Mouse (Mus musculus): ENCODE measurements around the gene Clec1a. TPM values are rescaled to one million over a fixed set of nuclear protein-coding genes. Genes with fewer than 3 reads are reported as not detected.

Clec1a gene
- total and polyA plus RNA-seq, 2 experiments: 0.34 to 3.2 TPM

DNA sequence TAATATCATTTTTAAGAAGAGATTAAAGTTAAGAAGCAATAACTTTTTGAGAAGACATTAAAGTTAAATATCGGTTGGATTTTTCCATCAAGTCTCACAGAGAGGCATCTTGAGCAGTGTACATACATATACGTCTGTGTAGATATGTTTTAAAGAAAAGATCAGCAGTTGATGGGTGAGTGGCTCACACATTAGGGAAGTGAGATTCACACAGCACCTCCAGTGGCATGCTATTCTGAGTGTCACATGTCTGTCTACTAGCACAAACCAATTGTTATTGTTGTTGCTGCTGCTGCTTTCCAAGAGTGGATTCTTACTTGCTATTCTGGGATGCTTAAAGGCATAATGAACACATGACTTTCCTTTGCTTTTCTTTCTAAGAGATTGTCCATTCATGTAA, 49.4 kb downstream of the Clec1a start:
- 91% methylated on average over 2 of the region's 2 CpGs for WGBS
- Histone ChIP-seq H3K79me2 (ENCODE audit: control insufficient read depth, insufficient read depth, low read length) (no peaks in the 10 kb centered on the region), H3K27ac (replicated peaks; ENCODE audit: insufficient read depth, low read depth, low read length) (no peak overlapping the region), H3K9ac (ENCODE audit: low read depth, low read length) (no peak overlapping the region), H3K4me1 (ENCODE audit: control insufficient read depth, insufficient read depth, low read length) (no peaks in the 10 kb centered on the region; the same call in 1 of the 2 replicates), H3K36me3 (ENCODE audit: control insufficient read depth, insufficient read depth, low read length) (no peaks in the 10 kb centered on the region), H3K27me3 (ENCODE audit: control insufficient read depth, insufficient read depth, low read length) (no peaks in the 10 kb centered on the region), H3K4me3 (ENCODE audit: insufficient read depth, low read depth, low read length) (no peak overlapping the region)
- DNase-seq (ENCODE audit: extremely low read depth, low read depth, low spot score): no peak
- TF ChIP-seq POLR2A (IDR thresholded peaks at IDR 0.05; ENCODE audit: extremely low read depth, insufficient read depth, low read length) (no peak), CTCF (IDR thresholded peaks at IDR 0.05; ENCODE audit: low read depth, low read length) (no peak)

- H3K36me3 ChIP-seq (ENCODE audit: control insufficient read depth, insufficient read depth, low read length): no peaks in the 10 kb centered on the region
- peak overlapping the region; percentile 17; the same call in 1 of the 2 replicates for H3K4me3 ChIP-seq (ENCODE audit: insufficient read depth, low read depth, low read length)
- peak overlapping the region; percentile 62 for H3K27ac ChIP-seq (replicated peaks; ENCODE audit: insufficient read depth, low read depth, low read length)
- no peaks in the 10 kb centered on the region for H3K27me3 ChIP-seq (ENCODE audit: control insufficient read depth, insufficient read depth, low read length)
- 0 out of 2 replicates have a peak overlapping the region, but pooled peaks have one; percentile 36 for H3K9ac ChIP-seq (ENCODE audit: low read depth, low read length)
- no peak for TF ChIP-seq CTCF (IDR thresholded peaks at IDR 0.05; ENCODE audit: low read depth, low read length)
- no peak for TF ChIP-seq POLR2A (IDR thresholded peaks at IDR 0.05; ENCODE audit: extremely low read depth, insufficient read depth, low read length)
- WGBS: 32% methylated on average over 6 of the region's 6 CpGs
- no peaks in the 10 kb centered on the region for H3K79me2 ChIP-seq (ENCODE audit: control insufficient read depth, insufficient read depth, low read length)
- DNase-seq (ENCODE audit: extremely low read depth, low read depth, low spot score): peak; percentile 51
- no peaks in the 10 kb centered on the region; the same call in 1 of the 2 replicates for H3K4me1 ChIP-seq (ENCODE audit: control insufficient read depth, insufficient read depth, low read length)
These were observed 51.9 kb downstream of the Clec1a start for GRCm38 (mm10) chr6:129399945-129400344.

DNA sequence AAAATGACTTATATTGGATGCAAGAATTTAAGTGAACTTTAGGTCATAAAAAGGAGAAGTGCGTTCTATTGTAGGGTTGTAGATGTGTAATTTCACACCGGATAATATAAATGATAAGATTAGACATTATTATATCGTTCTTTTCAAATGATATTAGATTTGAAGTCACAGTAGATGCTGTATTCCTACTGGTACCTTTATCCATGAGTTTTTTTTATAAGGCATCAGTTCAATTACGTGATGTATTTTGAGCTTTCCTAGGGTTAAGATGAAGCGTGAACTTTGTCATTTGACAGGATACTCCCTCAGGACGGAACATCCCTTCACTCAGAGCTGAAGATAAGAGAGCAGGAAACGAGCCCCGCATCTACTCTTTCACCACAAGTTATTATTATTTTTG, 54.8 kb downstream of the Clec1a start, which contains the start of gene Clec1b:
Gene Clec1b, plus strand, starts transcription at position 301 of the 400 bp plus-strand sequence.
- H3K4me1 ChIP-seq (ENCODE audit: control insufficient read depth, insufficient read depth, low read length): peaks cover 2% of the 10 kb centered on the region; the same call in 1 of the 2 replicates
- H3K27ac ChIP-seq (replicated peaks; ENCODE audit: insufficient read depth, low read depth, low read length): peak within 1 kb of the TSS; percentile 63
- no peaks in the 10 kb centered on the region for H3K27me3 ChIP-seq (ENCODE audit: control insufficient read depth, insufficient read depth, low read length)
- TF ChIP-seq POLR2A (IDR thresholded peaks at IDR 0.05; ENCODE audit: extremely low read depth, insufficient read depth, low read length) (no peak), CTCF (IDR thresholded peaks at IDR 0.05; ENCODE audit: low read depth, low read length) (no peak)
- 75% methylated on average over 8 of the region's 8 CpGs for WGBS
- peak within 1 kb of the TSS; percentile 44 for H3K4me3 ChIP-seq (ENCODE audit: insufficient read depth, low read depth, low read length)
- no peak for DNase-seq (ENCODE audit: extremely low read depth, low read depth, low spot score)
- no peaks in the 10 kb centered on the region for H3K36me3 ChIP-seq (ENCODE audit: control insufficient read depth, insufficient read depth, low read length)
- H3K79me2 ChIP-seq (ENCODE audit: control insufficient read depth, insufficient read depth, low read length): no peaks in the 10 kb centered on the region
- peak within 1 kb of the TSS; percentile 50 for H3K9ac ChIP-seq (ENCODE audit: low read depth, low read length)

DNA sequence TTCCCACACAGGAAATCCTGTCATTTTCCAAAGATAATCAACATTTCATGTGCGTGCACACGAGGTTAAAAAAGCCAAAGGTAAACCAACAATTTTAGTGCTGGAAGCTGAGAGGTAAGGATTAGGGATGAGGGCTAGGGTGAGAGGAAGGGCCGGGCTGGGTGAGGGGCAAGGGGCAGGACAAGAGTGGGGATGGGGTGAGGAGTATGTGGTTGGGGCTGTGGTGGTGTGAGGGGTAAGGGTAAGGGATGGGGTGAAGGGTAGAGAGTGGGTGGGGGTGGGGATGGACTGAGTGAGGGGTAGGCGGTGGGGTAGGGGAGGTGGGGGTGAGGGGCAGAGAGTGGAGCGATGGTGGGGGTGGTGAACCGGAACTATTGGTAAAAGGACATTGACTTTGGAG, 58.1 kb downstream of the Clec1a start:
- H3K79me2 ChIP-seq (ENCODE audit: control insufficient read depth, insufficient read depth, low read length): no peaks in the 10 kb centered on the region
- no peak for TF ChIP-seq POLR2A (IDR thresholded peaks at IDR 0.05; ENCODE audit: extremely low read depth, insufficient read depth, low read length)
- TF ChIP-seq CTCF (IDR thresholded peaks at IDR 0.05; ENCODE audit: low read depth, low read length): no peak
- H3K4me3 ChIP-seq (ENCODE audit: insufficient read depth, low read depth, low read length): no peak overlapping the region
- peaks cover 2% of the 10 kb centered on the region; the same call in 1 of the 2 replicates for H3K4me1 ChIP-seq (ENCODE audit: control insufficient read depth, insufficient read depth, low read length)
- no peaks in the 10 kb centered on the region for H3K36me3 ChIP-seq (ENCODE audit: control insufficient read depth, insufficient read depth, low read length)
- 73% methylated on average over 6 of the region's 6 CpGs for WGBS
- no peak overlapping the region for H3K9ac ChIP-seq (ENCODE audit: low read depth, low read length)
- DNase-seq (ENCODE audit: extremely low read depth, low read depth, low spot score): no peak
- H3K27ac ChIP-seq (replicated peaks; ENCODE audit: insufficient read depth, low read depth, low read length): no peak overlapping the region
- H3K27me3 ChIP-seq (ENCODE audit: control insufficient read depth, insufficient read depth, low read length): no peaks in the 10 kb centered on the region

- H3K4me1 ChIP-seq (ENCODE audit: control insufficient read depth, insufficient read depth, low read length): peaks cover 2% of the 10 kb centered on the region; the same call in 1 of the 2 replicates
- H3K36me3 ChIP-seq (ENCODE audit: control insufficient read depth, insufficient read depth, low read length): no peaks in the 10 kb centered on the region
- WGBS: 17% methylated on average over 2 of the region's 2 CpGs
- no peak overlapping the region for H3K9ac ChIP-seq (ENCODE audit: low read depth, low read length)
- TF ChIP-seq CTCF (IDR thresholded peaks at IDR 0.05; ENCODE audit: low read depth, low read length) (peak; percentile 67), POLR2A (IDR thresholded peaks at IDR 0.05; ENCODE audit: extremely low read depth, insufficient read depth, low read length) (no peak)
- no peaks in the 10 kb centered on the region for H3K27me3 ChIP-seq (ENCODE audit: control insufficient read depth, insufficient read depth, low read length)
- no peak overlapping the region for H3K27ac ChIP-seq (replicated peaks; ENCODE audit: insufficient read depth, low read depth, low read length)
- peak; percentile 34 for DNase-seq (ENCODE audit: extremely low read depth, low read depth, low spot score)
- no peak overlapping the region for H3K4me3 ChIP-seq (ENCODE audit: insufficient read depth, low read depth, low read length)
- H3K79me2 ChIP-seq (ENCODE audit: control insufficient read depth, insufficient read depth, low read length): no peaks in the 10 kb centered on the region
These were observed 58.6 kb downstream of the Clec1a start for GRCm38 (mm10) chr6:129393087-129393720.

DNA sequence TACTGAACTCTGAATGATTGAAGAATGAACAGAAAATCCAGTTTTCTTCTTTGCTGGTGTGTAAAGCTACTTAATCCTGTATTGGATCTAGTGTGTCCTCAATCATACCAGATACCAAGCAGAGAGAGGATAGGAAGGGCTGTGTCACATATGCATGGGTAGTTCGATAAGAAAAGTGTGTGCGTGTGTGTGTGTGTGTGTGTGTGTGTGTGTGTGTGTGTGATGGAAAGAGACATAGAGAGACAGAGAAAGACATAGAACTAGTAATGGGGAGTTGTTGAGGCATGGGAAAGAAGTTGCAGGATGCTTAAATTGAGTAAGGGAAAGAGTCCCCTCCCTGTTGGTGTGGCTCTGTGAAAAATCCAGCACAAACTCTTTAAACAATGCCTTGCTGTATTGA, 66.0 kb downstream of the Clec1a start, which contains the start of gene Clec12b:
Gene Clec12b, minus strand, starts transcription at position 101 of the 400 bp plus-strand sequence.
- Histone ChIP-seq H3K4me1 (ENCODE audit: control insufficient read depth, insufficient read depth, low read length) (peaks cover 5% of the 10 kb centered on the region; the same call in 1 of the 2 replicates), H3K4me3 (ENCODE audit: insufficient read depth, low read depth, low read length) (no peak within 1 kb of the TSS), H3K9ac (ENCODE audit: low read depth, low read length) (no peak within 1 kb of the TSS), H3K27ac (replicated peaks; ENCODE audit: insufficient read depth, low read depth, low read length) (no peak within 1 kb of the TSS), H3K79me2 (ENCODE audit: control insufficient read depth, insufficient read depth, low read length) (no peaks in the 10 kb centered on the region), H3K36me3 (ENCODE audit: control insufficient read depth, insufficient read depth, low read length) (no peaks in the 10 kb centered on the region), H3K27me3 (ENCODE audit: control insufficient read depth, insufficient read depth, low read length) (no peaks in the 10 kb centered on the region)
- no peak for DNase-seq (ENCODE audit: extremely low read depth, low read depth, low spot score)
- WGBS: 85% methylated on average over 2 of the region's 2 CpGs
- no peak for TF ChIP-seq CTCF (IDR thresholded peaks at IDR 0.05; ENCODE audit: low read depth, low read length)
- no peak for TF ChIP-seq POLR2A (IDR thresholded peaks at IDR 0.05; ENCODE audit: extremely low read depth, insufficient read depth, low read length)

Measured in liver, adult 2 months (tissue).